Mouse (Mus musculus) neural tube, embryonic 10.5 days (tissue): ENCODE measurements around the gene Kdm4a.

Source experiments
- DNase-seq: peaks from one replicate; pipeline ENCODE4 v3.0.0-alpha.2; 2017; ENCODE audit warnings: low spot score; ENCODE audit errors: extremely low spot score

The Kdm4a gene

GRCm38 (mm10) chr4:118179467-118180300 is at the start of gene Kdm4a:
Gene Kdm4a, minus strand, starts transcription at chr4:118180043.
- peak; percentile 90 for DNase-seq

GRCm38 (mm10) chr4:118229035-118229770 is 49.4 kb upstream of the Kdm4a start:
- DNase-seq, result no peak

- no peak for DNase-seq
Observed at GRCm38 (mm10) chr4:118227398-118227797, 47.6 kb upstream of the Kdm4a start.

GRCm38 (mm10) chr4:118221261-118221660 is 41.4 kb upstream of the Kdm4a start:
- DNase-seq, result no peak

- DNase-seq, result no peak
Observed at GRCm38 (mm10) chr4:118220756-118221155, 40.9 kb upstream of the Kdm4a start.

GRCm38 (mm10) chr4:118219487-118219886 is 39.6 kb upstream of the Kdm4a start:
- no peak for DNase-seq

- no peak for DNase-seq
Observed at GRCm38 (mm10) chr4:118218521-118218920, 38.7 kb upstream of the Kdm4a start.

- peak; percentile 42 for DNase-seq
Observed at GRCm38 (mm10) chr4:118216726-118217595, 37.1 kb upstream of the Kdm4a start.

GRCm38 (mm10) chr4:118214891-118215290 is 35.0 kb upstream of the Kdm4a start:
- DNase-seq, result no peak

- DNase-seq, result no peak
Observed at GRCm38 (mm10) chr4:118206918-118207640, 27.2 kb upstream of the Kdm4a start.

GRCm38 (mm10) chr4:118205906-118206305 is 26.1 kb upstream of the Kdm4a start:
- no peak for DNase-seq

GRCm38 (mm10) chr4:118199093-118199492 is 19.2 kb upstream of the Kdm4a start:
- DNase-seq, result no peak

GRCm38 (mm10) chr4:118198606-118199005 is 18.8 kb upstream of the Kdm4a start:
- no peak for DNase-seq

- DNase-seq, result no peak
Observed at GRCm38 (mm10) chr4:118196185-118196584, 16.3 kb upstream of the Kdm4a start.

GRCm38 (mm10) chr4:118180301-118181080 is 648 bp upstream of the Kdm4a start:
- no peak for DNase-seq

- DNase-seq, result no peak
Observed at GRCm38 (mm10) chr4:118178952-118179466, 834 bp downstream of the Kdm4a start.

GRCm38 (mm10) chr4:118172461-118172860 is 7.4 kb downstream of the Kdm4a start:
- no peak for DNase-seq

GRCm38 (mm10) chr4:118171006-118171405 is 8.8 kb downstream of the Kdm4a start:
- peak; percentile 27 for DNase-seq

GRCm38 (mm10) chr4:118162123-118162522 is 17.7 kb downstream of the Kdm4a start:
- no peak for DNase-seq

GRCm38 (mm10) chr4:118157666-118158065 is 22.2 kb downstream of the Kdm4a start:
- no peak for DNase-seq
